Mouse (Mus musculus): Measurements from ENCODE around the gene Pparg.

- no peak for TF ChIP-seq CTCF (conservative IDR thresholded peaks at IDR 0.05 in 1 of 2, IDR thresholded peaks at IDR 0.05 in 1 of 2; ENCODE audit: low read depth in 2 of 2, low read length in 2 of 2)
- no peak for TF ChIP-seq POLR2A (IDR thresholded peaks at IDR 0.05; ENCODE audit: low read depth, low read length)
- no peak for TF ChIP-seq MYC (IDR thresholded peaks at IDR 0.05; ENCODE audit: low read depth, low read length)
- no peak for TF ChIP-seq USF1 (IDR thresholded peaks at IDR 0.05; ENCODE audit: low read depth, low read length)
These were observed 139.5 kb downstream of the Pparg start for GRCm38 (mm10) chr6:115500234-115500633.
